Mouse (Mus musculus) embryonic facial prominence, embryonic 12.5 days (tissue): Measurements from ENCODE around the gene Rab24. TPM values are rescaled to one million over a fixed set of nuclear protein-coding genes. Genes with fewer than 3 reads are reported as not detected.

ENCODE experiments used
- ATAC-seq: fragments of 200-750 bp; cut with Nextera tagmentation; 2 replicates; pipeline ENCODE4 v1.8.0; 2017; ENCODE audit not compliant: insufficient number of reproducible peaks, insufficient read depth, low FRiP score, low TSS enrichment
- H3K27ac ChIP-seq: fragments of 300-500 bp; sonication (generic); 2 replicates; pipeline ENCODE4 v1.5.1; 2016; ENCODE audit warnings: mild to moderate bottlenecking
- H3K27me3 ChIP-seq: fragments of 300-500 bp; sonication (generic); 2 replicates; pipeline ENCODE4 v1.6.1; 2016; ENCODE audit warnings: mild to moderate bottlenecking, moderate library complexity
- H3K36me3 ChIP-seq: fragments of 300-500 bp; sonication (generic); 2 replicates; pipeline ENCODE4 v1.6.1; 2016; ENCODE audit warnings: mild to moderate bottlenecking
- H3K4me1 ChIP-seq: fragments of 300-500 bp; sonication (generic); 2 replicates; pipeline ENCODE4 v1.6.1; 2016
- H3K4me2 ChIP-seq: fragments of 300-500 bp; sonication (generic); replicated peaks from 2 replicates; pipeline ENCODE4 v1.6.1; 2016; ENCODE audit warnings: mild to moderate bottlenecking, moderate library complexity
- H3K4me3 ChIP-seq: fragments of 300-500 bp; sonication (generic); 2 replicates; pipeline ENCODE4 v1.5.1; 2016; ENCODE audit warnings: mild to moderate bottlenecking
- H3K9ac ChIP-seq: fragments of 300-500 bp; sonication (generic); 2 replicates; pipeline ENCODE4 v1.6.1; 2016; ENCODE audit warnings: mild to moderate bottlenecking, moderate library complexity
- H3K9me3 ChIP-seq: fragments of 300-500 bp; sonication (generic); 2 replicates; pipeline ENCODE4 v1.6.1; 2016; ENCODE audit warnings: mild to moderate bottlenecking, moderate library complexity
- WGBS: fragments of 180-500 bp; shearing (Covaris S2); methylation state at CpG from one replicate; pipeline ENCODE4 v1.1.7; 2016; 5-methylcytosine and 5-hydroxymethylcytosine counted together
- polyA plus RNA-seq: library from polyadenylated mRNA; unstranded; fragments of >200 nt; fragmentation: Nextera tagmentation; extraction: Ambion mirVana; gene quantifications from 2 replicates; pipeline ENCODE4 v1.2.1, GENCODE M21; 2016

The Rab24 gene
- polyA plus RNA-seq, result 108 and 118 TPM in 2 replicates

DNA sequence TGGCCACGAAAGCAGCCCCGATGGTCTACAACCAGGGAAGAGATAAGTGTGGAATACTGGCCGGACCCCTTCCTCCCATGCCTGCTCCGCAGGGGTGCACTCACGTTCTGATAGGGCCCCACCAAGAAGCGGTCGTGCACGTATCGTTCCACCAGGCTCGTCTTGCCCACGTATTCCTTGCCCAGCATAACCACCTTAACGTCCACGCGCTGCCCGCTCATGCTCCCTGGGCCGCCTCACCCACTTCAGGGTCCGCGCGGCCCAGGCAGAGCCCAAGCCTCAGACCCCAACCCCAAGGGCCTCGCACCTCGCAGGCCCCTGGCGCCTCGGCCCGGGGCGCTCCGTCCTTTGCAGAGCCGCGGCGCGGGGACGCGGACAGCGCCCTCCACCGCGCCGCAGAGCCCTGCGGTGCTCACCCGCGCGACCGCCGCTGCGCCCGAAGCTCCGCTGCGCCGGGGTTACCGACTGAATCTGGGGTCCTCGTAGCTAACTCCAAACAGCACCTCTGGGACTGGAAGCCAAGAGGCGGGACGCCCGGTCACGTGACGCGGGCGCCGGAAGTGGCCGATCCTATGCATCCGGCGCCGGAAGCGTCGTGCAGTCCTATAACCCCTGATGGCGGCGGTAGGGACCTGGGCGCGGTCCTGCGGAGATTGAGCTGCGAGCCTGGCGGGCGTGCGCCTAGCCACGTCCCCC lies at the start of gene Rab24:
Rab24 (minus strand) TSS at position 513 of the 696 bp plus-strand sequence.
- H3K27me3 ChIP-seq, result no peaks in the 10 kb centered on the region
- H3K4me1 ChIP-seq, result peaks cover 19% of the 10 kb centered on the region
- H3K36me3 ChIP-seq, result peaks cover 68% of the 10 kb centered on the region
- H3K27ac ChIP-seq, result peak within 1 kb of the TSS; percentile 76
- under 1% methylated on average over 72 of the region's 73 CpGs for WGBS
- peak within 1 kb of the TSS; percentile 89 for H3K4me2 ChIP-seq
- peak within 1 kb of the TSS; percentile 96 for H3K4me3 ChIP-seq
- peak; percentile 83 for ATAC-seq
- peak within 1 kb of the TSS; percentile 93 for H3K9ac ChIP-seq
- no peaks in the 10 kb centered on the region for H3K9me3 ChIP-seq

DNA sequence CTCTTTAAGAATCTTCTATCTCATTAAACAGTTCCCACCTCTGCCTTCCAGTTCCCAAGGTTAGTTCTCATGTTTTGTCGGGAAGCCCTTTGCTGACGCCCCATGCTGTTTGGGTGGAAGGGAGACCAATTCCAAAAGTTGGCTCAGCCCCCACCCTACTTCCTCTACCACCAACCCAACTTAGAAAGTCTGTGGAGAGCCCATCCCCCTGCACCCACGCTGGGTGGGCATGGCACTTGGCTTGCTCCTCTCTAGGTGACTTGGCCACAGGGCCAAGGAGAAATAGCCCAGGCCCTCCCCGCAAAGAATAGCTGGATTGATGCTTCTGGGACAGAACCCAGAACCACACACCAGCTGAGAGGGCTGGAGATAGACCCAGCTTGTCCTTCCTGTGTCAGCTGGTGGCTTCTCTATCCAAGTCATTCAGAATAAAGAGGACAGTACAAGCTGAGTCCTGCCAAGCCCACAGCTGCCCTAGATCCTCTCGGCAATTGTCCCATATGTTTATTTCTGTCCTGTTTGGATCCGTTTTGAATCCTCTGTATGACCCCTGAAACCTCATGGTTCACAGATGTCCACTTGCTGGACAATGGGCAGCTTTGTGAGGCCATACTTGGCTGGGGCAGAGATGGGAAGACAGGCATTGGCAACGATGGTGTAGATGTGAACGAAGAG lies 49.4 kb upstream of the Rab24 start:
- H3K4me1 ChIP-seq, result no peaks in the 10 kb centered on the region
- H3K9ac ChIP-seq, result no peak overlapping the region
- H3K36me3 ChIP-seq, result no peaks in the 10 kb centered on the region
- 57% methylated on average over 8 of the region's 8 CpGs for WGBS
- no peak overlapping the region for H3K4me2 ChIP-seq
- ATAC-seq, result no peak
- H3K4me3 ChIP-seq, result no peak overlapping the region
- no peaks in the 10 kb centered on the region for H3K9me3 ChIP-seq
- no peak overlapping the region for H3K27ac ChIP-seq
- H3K27me3 ChIP-seq, result peaks cover 16% of the 10 kb centered on the region; the same call in 1 of the 2 replicates

DNA sequence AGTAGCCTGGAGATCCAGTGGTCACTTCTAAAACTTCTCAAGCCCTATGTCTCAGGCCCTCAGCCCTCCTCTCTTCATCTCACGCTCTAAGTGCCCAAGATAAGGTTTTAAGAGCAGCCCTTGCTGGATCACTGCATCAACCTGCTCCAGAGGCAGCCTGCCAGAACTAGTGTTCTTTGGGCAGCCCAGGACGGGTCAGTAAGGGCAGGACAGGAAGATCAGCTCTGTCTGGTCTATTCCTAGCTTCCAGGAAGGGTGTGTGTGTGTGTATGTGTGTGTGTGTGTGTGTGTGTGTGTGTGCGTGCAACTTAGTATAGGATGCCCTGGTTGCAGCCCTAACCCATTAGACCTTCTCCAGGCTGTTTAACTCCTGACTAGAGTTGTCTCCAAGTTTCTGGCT lies 48.5 kb upstream of the Rab24 start:
- Histone ChIP-seq H3K36me3 (no peaks in the 10 kb centered on the region), H3K27ac (no peak overlapping the region), H3K4me3 (no peak overlapping the region), H3K4me2 (no peak overlapping the region), H3K9me3 (no peaks in the 10 kb centered on the region), H3K9ac (0 out of 2 replicates have a peak overlapping the region, but pooled peaks have one; percentile 4), H3K27me3 (peaks cover 12% of the 10 kb centered on the region; the same call in 1 of the 2 replicates), H3K4me1 (no peaks in the 10 kb centered on the region)
- 62% methylated on average over 2 of the region's 3 CpGs for WGBS
- ATAC-seq, result no peak

DNA sequence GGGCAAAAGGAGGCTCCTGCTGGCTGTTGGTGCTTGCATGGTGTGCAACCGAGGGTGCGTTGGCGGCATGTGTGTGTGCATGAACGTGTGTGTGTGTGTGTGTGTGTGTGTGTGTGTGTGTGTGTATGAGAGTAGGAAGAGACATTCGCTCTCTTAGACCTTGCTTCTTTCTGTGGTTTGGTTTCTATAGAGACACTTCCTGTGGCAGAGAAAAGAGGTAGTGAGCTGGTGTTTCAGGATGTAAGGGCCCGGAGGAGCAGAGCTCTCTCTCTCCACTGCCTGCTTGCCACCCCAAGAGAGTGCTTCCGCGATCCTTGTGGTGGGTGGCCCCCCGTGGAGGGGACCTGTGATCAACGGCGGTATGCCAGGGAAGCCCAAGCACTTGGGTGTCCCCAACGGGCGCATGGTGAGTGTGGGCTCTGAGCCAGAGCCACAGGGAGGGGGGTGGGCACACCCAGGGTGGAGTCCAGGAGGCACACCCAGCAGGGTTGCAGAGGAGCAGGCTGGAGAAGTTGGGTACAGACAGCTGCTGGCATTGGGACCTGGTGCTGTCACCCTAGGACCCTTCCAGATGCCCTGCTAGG lies 47.9 kb upstream of the Rab24 start, which contains the start of gene Rgs14:
Rgs14 (plus strand) TSS at position 202 of the 584 bp plus-strand sequence.
- H3K4me3 ChIP-seq, result no peak within 1 kb of the TSS
- ATAC-seq, result no peak

DNA sequence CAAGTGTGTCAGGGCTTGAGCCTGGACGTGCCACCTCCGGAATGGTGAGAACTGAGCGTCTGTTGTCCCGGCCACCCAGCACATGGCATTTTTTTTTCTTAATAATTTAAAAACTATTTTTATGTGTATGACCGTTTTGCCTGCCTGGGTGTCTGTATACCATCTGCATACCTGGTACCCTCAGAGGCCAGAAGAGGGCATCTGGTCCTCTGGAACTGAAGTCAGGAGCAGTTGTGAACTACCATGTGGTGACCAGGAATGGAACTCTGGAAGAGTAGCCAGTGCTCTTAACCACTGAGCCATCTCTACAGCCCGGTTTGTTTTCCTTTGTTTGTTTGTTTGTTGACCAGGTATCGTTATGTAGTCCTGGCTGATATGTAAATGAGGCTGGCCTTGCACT lies 46.7 kb upstream of the Rab24 start:
- no peaks in the 10 kb centered on the region for H3K36me3 ChIP-seq
- H3K4me1 ChIP-seq, result no peaks in the 10 kb centered on the region
- peaks cover 6% of the 10 kb centered on the region; the same call in 1 of the 2 replicates for H3K27me3 ChIP-seq
- no peaks in the 10 kb centered on the region for H3K9me3 ChIP-seq
- H3K9ac ChIP-seq, result no peak overlapping the region
- WGBS, result 74% methylated on average over 7 of the region's 7 CpGs
- no peak overlapping the region for H3K4me2 ChIP-seq
- H3K4me3 ChIP-seq, result no peak overlapping the region
- no peak overlapping the region for H3K27ac ChIP-seq
- no peak for ATAC-seq

More for the DNA sequence above, 47.9 kb upstream of the Rab24 start, which contains the start of gene Rgs14:
- H3K4me1 ChIP-seq, result no peaks in the 10 kb centered on the region
- no peaks in the 10 kb centered on the region for H3K9me3 ChIP-seq
- H3K36me3 ChIP-seq, result no peaks in the 10 kb centered on the region
- no peak within 1 kb of the TSS for H3K4me2 ChIP-seq
- WGBS, result 62% methylated on average over 13 of the region's 13 CpGs
- peaks cover 8% of the 10 kb centered on the region; the same call in 1 of the 2 replicates for H3K27me3 ChIP-seq
- 0 out of 2 replicates have a peak within 1 kb of the TSS, but pooled peaks have one; percentile 4 for H3K9ac ChIP-seq
- no peak within 1 kb of the TSS for H3K27ac ChIP-seq

DNA sequence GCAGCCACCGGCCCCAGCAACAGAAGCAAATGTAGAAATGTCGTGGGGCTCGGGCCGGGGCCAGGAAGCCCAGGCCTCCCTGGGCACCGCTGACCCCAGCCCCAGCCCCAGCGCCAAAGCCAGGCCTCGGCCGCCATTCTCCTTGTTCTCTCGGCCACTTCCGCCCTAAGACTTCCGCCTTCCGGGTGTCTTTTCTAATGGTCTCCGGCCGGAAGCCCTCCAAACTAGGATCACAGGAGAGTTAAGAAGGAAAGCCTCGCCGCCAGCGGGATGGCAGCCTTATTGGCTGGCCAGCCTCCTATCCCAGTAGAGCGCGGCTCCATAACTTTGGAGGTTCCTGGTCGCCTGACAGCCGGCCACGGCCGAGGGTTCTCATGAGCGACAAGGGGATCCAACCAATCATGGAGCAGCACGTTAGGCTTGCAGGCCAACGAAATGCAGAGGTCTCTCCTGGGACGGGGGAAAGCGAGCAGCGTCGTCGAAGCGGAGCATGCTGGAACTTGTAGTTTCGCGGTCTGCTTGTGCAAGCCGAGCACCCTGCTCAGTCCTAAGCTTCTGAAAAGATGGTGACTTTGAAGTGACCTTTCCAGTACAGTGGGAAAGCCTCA lies 40.8 kb upstream of the Rab24 start, which contains the start of gene Lman2:
Lman2 (minus strand) TSS at position 331 of the 608 bp plus-strand sequence.
- Histone ChIP-seq H3K9me3 (no peaks in the 10 kb centered on the region), H3K9ac (peak within 1 kb of the TSS; percentile 91), H3K4me2 (peak within 1 kb of the TSS; percentile 86), H3K36me3 (peaks cover 21% of the 10 kb centered on the region), H3K4me3 (peak within 1 kb of the TSS; percentile 97), H3K27me3 (no peaks in the 10 kb centered on the region), H3K27ac (peak within 1 kb of the TSS; percentile 91), H3K4me1 (peaks cover 13% of the 10 kb centered on the region)
- ATAC-seq, result peak; percentile 99
- under 1% methylated on average over 35 of the region's 35 CpGs for WGBS

DNA sequence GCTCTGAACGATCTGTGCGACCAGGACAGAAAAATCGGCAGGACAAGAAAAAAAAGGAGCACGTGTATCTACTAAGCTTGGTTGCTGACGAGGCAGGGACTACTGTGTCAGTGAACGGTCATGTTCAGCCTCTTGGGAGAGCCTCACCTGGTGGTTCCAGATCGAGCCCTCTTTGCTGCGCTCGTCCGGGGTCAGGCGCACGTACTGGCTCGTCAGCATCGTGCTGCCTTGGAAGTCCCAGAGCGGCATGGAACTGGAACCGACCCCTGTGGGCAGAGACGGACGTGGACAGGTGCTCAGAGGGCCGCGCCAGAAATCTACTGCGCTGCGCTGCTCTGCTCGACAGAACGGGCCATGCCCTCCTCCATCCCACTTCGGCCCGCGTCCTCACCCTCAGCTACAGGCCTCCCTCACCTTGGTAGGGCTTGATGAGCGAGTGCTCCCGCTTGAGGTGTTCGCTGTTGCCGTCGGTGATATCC lies 40.3 kb upstream of the Rab24 start:
- Histone ChIP-seq H3K4me1 (peaks cover 13% of the 10 kb centered on the region), H3K9ac (peak overlapping the region; percentile 91), H3K9me3 (no peaks in the 10 kb centered on the region), H3K4me3 (peak overlapping the region; percentile 97), H3K36me3 (peaks cover 25% of the 10 kb centered on the region), H3K27ac (peak overlapping the region; percentile 91), H3K4me2 (peak overlapping the region; percentile 86), H3K27me3 (no peaks in the 10 kb centered on the region)
- ATAC-seq, result peak; percentile 29; the same call in 1 of the 2 replicates
- under 1% methylated on average over 32 of the region's 32 CpGs for WGBS

DNA sequence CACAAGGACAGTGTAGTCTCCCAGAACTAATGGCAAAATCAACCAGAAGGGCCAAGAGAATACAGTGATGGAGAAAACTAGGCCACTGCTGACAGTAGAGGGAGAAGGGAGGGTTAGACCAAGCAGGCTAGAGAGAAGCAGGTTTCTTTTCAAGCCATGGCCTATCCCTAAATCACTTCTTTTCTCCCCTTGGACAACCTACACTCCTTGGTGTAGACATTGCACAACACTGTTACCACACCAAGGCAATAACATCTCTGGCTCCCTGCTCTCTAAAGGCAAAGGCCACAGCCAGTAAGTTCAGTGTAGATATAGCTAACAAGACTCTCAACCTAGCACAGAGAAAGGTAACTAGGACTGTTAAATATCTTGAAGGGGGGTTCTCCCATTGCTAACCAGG lies 39.4 kb upstream of the Rab24 start:
- Histone ChIP-seq H3K4me3 (peak overlapping the region; percentile 97), H3K9ac (peak overlapping the region; percentile 91), H3K9me3 (no peaks in the 10 kb centered on the region), H3K27me3 (no peaks in the 10 kb centered on the region), H3K27ac (no peak overlapping the region), H3K4me2 (peak overlapping the region; percentile 86), H3K4me1 (peaks cover 13% of the 10 kb centered on the region), H3K36me3 (peaks cover 34% of the 10 kb centered on the region)
- no peak for ATAC-seq

DNA sequence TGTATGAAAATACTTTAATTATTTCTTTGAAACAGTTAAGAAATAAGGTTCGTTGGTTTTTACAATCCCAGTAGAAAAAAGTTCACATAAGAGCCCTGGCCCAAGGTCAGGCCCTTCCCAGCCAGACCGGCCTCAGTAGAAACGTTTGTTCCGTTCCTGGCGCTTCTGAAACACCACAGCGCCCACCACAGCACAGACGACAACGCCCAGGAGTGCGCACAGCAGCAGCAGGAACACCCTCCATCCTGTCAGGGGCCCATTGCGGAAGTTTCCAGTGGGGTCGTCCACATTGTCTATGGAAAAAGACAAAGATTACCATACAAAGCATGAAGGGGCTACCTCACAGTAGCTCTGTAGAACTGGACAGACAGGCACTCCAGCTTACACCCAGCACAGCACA lies 25.0 kb upstream of the Rab24 start:
- H3K36me3 ChIP-seq, result peaks cover 79% of the 10 kb centered on the region
- no peak overlapping the region for H3K9ac ChIP-seq
- 88% methylated on average over 11 of the region's 11 CpGs for WGBS
- H3K27ac ChIP-seq, result no peak overlapping the region
- no peaks in the 10 kb centered on the region for H3K4me1 ChIP-seq
- ATAC-seq, result no peak
- no peaks in the 10 kb centered on the region for H3K27me3 ChIP-seq
- H3K9me3 ChIP-seq, result no peaks in the 10 kb centered on the region
- H3K4me2 ChIP-seq, result no peak overlapping the region
- no peak overlapping the region for H3K4me3 ChIP-seq

DNA sequence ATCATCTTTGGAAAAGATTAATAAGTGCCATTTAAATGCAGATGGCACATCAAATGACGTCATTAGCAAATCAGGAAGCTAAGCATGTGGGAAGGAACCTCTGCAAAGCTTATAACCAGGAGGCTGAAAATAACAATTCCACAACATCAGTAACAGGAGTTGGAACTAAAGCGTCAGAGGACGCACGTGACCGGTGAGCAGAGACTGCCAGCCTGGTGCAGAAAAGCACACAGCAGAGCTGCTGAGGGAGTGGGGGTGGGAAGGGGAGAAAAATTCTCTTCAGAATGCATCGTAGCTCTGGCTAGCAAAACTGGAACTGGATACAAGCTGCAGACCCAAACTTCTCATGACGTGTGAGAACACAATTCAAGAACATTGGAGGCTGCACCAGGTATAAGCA lies 22.5 kb upstream of the Rab24 start:
- ATAC-seq, result no peak
- Histone ChIP-seq H3K36me3 (peaks cover 57% of the 10 kb centered on the region), H3K27me3 (no peaks in the 10 kb centered on the region), H3K9me3 (no peaks in the 10 kb centered on the region), H3K27ac (no peak overlapping the region), H3K4me3 (no peak overlapping the region), H3K4me2 (no peak overlapping the region), H3K4me1 (no peaks in the 10 kb centered on the region), H3K9ac (no peak overlapping the region)
- WGBS, result 87% methylated on average over 7 of the region's 7 CpGs

DNA sequence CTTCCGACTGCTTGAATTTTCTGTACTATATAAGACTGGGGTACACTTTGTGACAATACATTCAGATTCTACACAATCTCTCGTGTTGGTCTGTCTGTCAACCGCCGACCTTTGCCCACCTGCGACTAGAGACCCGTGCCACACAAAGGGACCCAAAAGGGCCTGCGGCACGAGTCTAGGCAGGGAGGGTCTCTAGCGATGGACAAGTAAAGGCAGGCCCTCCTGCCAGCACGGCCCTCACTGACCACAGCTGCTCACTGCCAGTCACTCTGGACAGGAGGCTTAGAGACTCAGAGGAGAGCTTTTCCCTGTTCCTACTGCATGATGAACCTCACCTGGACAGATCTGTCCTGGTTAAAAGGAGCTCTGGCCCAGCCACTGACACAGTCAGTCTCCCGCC lies 20.7 kb upstream of the Rab24 start:
- Histone ChIP-seq H3K27ac (no peak overlapping the region), H3K36me3 (peaks cover 40% of the 10 kb centered on the region), H3K4me3 (no peak overlapping the region), H3K4me1 (no peaks in the 10 kb centered on the region), H3K4me2 (no peak overlapping the region), H3K9ac (no peak overlapping the region), H3K27me3 (no peaks in the 10 kb centered on the region), H3K9me3 (no peaks in the 10 kb centered on the region)
- 42% methylated on average over 11 of the region's 11 CpGs for WGBS
- ATAC-seq, result no peak
